Mouse (Mus musculus): ENCODE measurements around the gene Car3. TPM values are rescaled to one million over a fixed set of nuclear protein-coding genes. Genes with fewer than 3 reads are reported as not detected.
"Not testable (repeated sequence)": the region's sequence is repeated elsewhere in the genome, so short reads cannot be mapped to it uniquely, and the experiment has no call there.

The Car3 gene
- polyA plus RNA-seq (2015; fragmentation: Nextera tagmentation; extraction: Ambion mirVana) = 1.1 and 1.2 TPM in 2 replicates

DNA sequence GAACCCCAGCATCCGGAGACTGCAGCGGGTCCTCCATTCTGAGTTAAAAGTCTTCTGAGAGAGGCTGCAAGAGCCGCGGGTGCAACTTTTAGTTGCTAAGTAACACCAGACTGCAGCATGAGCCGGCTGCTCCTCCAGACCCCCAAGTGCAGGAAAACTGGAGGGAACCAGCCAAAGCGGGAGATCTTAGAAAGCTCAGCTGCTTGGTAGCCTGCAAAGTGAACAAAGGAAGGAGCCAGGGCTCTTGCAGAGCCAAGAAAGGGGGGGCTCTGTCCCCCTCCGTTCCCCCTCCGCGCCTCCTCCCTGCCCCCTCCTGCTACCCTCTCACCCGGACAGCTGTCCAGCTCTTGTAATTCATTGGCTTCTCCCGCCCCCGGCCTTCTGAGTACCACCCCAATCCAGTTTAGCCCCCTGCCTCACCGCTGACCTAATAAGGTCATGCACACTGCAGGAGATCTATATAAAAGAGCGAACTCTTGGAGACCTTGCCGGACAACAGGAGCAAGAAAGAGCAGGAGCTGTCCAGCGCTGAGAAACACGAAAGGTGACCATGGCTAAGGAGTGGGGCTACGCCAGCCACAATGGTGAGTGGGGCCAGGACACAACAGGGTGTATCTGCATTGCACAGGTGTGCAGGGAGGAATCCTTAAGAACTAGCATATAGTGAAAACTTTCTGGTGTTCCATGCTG is at the start of gene Car3:
Gene Car3 (plus strand): TSS at position 491 of the 690 bp plus-strand sequence.
- Histone ChIP-seq H3K4me1 (peaks cover 12% of the 10 kb centered on the region), H3K27ac (peak within 1 kb of the TSS; percentile 21; the same call in 1 of the 2 replicates), H3K4me2 (peak within 1 kb of the TSS; percentile 94), H3K4me3 (peak within 1 kb of the TSS; percentile 44), H3K9ac (peak within 1 kb of the TSS; percentile 50), H3K27me3 (replicated peaks) (no peaks in the 10 kb centered on the region), H3K9me3 (no peaks in the 10 kb centered on the region), H3K36me3 (replicated peaks) (no peaks in the 10 kb centered on the region)
- peak; percentile 95 for ATAC-seq (replicated peaks)
- 3% methylated on average over 18 of the region's 18 CpGs for WGBS

DNA sequence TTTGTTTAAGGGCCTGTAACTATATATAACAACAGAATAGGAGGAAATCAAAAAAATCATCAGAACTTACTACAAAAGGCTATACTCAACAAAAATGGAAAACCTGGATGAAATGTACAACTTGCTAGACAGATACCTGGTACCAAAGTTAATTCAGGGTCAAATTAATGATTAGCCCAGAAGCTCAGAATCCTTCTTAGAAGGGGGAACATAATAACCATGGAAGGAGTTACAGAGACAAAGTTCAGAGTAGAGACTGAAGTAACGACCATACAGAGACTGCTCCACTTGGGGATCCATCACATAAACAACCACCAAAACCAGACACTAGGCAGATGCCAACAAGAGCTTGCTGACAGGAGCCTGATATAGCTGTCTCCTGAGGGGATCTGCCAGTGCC is 47.9 kb upstream of the Car3 start:
- H3K36me3 ChIP-seq (replicated peaks); H3K4me2 ChIP-seq; H3K27ac ChIP-seq; ATAC-seq (replicated peaks); H3K9ac ChIP-seq; H3K4me1 ChIP-seq; H3K9me3 ChIP-seq; H3K4me3 ChIP-seq; H3K27me3 ChIP-seq (replicated peaks): not testable (repeated sequence)
- 89% methylated on average over 1 of the region's 1 CpGs for WGBS

DNA sequence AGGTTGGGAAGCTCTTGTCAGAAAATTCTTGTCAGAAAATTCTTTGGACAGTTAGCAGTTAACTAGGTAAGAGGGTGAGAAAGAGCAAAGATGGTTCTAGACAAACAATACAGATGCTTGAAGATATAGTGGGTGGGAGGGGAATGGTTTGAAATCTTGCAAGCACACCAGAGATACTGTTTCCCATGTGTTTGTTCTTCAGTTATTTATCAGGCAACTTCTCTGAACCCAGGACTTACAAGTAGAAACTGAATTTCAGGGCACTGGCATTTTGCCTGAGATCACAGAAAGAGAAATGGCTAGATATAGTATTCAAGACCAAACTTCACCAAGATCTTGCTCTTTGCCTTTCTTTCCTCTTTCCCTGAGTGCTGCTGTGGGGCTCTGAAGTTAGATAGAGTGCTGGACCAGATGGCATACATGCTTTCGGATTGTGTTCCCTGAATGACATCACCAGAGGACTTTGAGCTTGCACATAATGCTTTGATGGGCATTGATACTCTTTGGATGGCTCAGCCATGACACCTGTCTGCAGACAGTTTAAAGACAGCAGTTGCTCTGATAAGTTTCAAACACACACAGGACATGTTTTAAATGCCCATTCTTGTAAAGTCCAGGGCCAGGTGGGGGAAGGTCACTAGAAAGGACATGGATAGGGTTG is 43.3 kb upstream of the Car3 start:
- Histone ChIP-seq H3K4me2 (no peak overlapping the region), H3K27ac (no peak overlapping the region), H3K9ac (no peak overlapping the region), H3K4me3 (no peak overlapping the region), H3K4me1 (no peaks in the 10 kb centered on the region), H3K27me3 (replicated peaks) (no peaks in the 10 kb centered on the region), H3K36me3 (replicated peaks) (no peaks in the 10 kb centered on the region), H3K9me3 (no peaks in the 10 kb centered on the region)
- 78% methylated on average over 1 of the region's 1 CpGs for WGBS
- no peak for ATAC-seq (replicated peaks)

DNA sequence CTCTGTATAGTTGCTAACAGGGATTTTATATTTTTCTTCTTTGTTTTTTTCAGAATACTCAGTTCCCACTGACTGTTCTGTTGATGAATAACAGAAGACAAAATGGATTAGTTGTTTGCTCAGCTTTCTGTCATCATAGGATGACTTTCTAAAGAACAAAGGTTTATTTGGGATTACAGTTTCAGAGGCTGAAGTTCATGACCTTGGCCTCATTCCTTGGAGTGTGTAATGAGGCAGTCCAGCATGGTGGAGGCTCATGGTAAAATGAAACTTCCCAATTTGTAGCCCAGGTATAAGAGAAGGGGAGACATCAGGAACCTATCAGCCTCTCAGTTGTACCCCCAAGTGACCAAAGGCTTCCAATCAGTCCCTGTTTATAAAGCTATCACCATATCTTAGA is 34.4 kb upstream of the Car3 start:
- Histone ChIP-seq H3K9ac (no peak overlapping the region), H3K4me1 (no peaks in the 10 kb centered on the region), H3K4me3 (no peak overlapping the region), H3K9me3 (no peaks in the 10 kb centered on the region), H3K27me3 (replicated peaks) (no peaks in the 10 kb centered on the region), H3K27ac (no peak overlapping the region), H3K4me2 (no peak overlapping the region), H3K36me3 (replicated peaks) (no peaks in the 10 kb centered on the region)
- no peak for ATAC-seq (replicated peaks)

DNA sequence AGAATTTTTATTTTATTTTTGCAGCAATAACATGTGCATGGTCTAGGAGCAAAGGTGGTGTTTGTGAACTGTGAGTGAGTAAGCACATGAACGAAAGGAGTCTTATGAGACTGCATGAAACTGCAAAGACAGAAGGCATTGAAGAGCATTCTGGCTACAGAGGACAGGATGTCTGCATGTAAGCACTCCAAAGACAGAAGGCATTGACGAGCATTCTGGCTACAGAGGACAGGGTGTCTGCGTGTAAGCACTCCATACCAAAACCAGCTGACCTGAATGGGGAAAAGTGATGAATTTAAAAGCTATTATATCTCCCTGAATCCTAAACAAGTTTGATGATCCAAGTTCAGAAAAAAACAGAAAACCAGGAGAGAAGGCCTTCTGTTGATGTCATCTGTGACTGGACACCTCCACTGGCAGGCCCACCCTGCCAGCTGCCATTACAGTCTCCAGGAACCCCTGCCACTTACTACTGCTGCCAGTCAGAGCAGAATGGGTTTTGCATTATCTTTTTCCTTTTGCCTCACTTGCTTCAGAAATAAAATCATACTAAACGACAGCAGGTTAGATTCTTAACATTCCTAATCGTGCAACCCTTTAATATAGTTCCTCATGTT is 32.0 kb upstream of the Car3 start:
- Histone ChIP-seq H3K4me3 (no peak overlapping the region), H3K4me2 (no peak overlapping the region), H3K36me3 (replicated peaks) (no peaks in the 10 kb centered on the region), H3K9me3 (no peaks in the 10 kb centered on the region), H3K27ac (no peak overlapping the region), H3K9ac (no peak overlapping the region), H3K4me1 (no peaks in the 10 kb centered on the region), H3K27me3 (replicated peaks) (no peaks in the 10 kb centered on the region)
- no peak for ATAC-seq (replicated peaks)
- WGBS = 90% methylated on average over 5 of the region's 5 CpGs

DNA sequence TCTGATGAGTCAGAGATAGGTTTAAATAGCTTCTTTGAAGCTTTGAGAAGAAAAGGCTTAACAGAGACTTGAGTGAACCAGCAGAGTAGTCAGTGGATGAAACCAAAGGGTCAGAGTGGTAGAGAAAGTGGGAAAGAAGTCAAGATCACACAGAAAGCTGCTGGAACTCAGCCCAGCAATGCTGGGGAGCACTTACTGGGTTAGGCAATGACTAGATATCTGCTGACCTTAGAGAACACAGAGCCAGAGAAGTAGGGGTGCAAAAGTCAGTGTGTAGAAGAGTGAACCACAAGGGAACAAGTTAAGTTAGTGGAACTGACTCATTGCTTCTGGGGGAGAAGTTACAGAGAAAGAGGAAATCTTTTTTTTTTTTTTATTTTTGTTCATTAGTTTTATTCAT is 30.5 kb upstream of the Car3 start:
- Histone ChIP-seq H3K27me3 (replicated peaks) (no peaks in the 10 kb centered on the region), H3K27ac (no peak overlapping the region), H3K4me2 (no peak overlapping the region), H3K9me3 (no peaks in the 10 kb centered on the region), H3K36me3 (replicated peaks) (no peaks in the 10 kb centered on the region), H3K4me3 (no peak overlapping the region), H3K4me1 (no peaks in the 10 kb centered on the region), H3K9ac (no peak overlapping the region)
- no peak for ATAC-seq (replicated peaks)

DNA sequence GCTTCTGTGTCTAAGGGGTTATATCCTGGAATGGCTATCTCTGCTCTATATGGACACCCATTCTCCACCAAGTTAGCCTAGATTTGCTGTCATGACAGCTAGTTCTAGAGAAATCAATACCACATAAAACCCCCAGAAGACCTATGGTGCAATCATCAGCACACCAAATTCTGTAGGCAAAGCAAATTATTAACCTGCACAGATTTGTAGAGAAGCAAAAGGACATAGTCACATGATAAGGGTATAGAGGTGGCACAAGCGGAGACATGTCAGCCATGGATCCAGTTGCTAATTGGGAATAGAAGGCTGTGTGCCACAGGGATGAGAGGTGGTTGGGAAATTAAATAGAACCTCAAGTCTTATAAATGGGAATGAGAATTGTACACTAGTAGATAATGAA is 24.4 kb upstream of the Car3 start:
- Histone ChIP-seq H3K27me3 (replicated peaks) (no peaks in the 10 kb centered on the region), H3K36me3 (replicated peaks) (no peaks in the 10 kb centered on the region), H3K4me3 (no peak overlapping the region), H3K9ac (no peak overlapping the region), H3K27ac (no peak overlapping the region), H3K9me3 (no peaks in the 10 kb centered on the region), H3K4me1 (no peaks in the 10 kb centered on the region), H3K4me2 (no peak overlapping the region)
- no peak for ATAC-seq (replicated peaks)
- WGBS = 100% methylated on average over 1 of the region's 1 CpGs

DNA sequence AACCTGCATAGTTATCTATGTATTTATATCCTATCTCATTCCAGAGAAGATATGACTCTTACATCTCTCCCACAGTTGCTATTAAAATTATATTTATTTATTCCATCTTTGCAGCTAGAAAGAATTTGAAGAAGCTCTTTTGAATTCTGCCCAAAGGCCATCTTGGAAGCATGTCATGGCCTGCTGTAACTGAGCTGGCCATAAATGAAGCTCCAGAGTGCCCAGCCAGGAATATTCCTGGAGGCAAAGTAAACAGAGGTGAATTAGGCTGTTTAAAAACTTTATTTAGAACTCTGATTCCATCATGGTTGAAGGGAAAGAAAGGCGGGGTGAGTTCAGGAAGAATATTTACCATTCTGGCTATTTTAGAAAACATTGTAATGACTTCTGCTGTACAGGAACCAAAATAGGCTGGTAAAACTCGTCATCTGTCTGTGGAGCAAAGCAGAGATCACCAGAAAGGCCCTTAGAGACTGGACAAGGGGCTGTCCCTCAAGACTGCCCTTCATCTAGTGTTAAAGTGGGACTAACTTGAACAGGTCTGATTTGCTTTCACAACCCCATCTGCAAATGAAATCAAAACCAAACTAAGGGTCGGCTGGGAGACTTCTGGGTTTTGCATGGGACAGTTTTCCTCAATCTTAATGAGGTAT is 23.7 kb upstream of the Car3 start:
- Histone ChIP-seq H3K4me2 (no peak overlapping the region), H3K9ac (no peak overlapping the region), H3K27ac (no peak overlapping the region), H3K36me3 (replicated peaks) (no peaks in the 10 kb centered on the region), H3K4me3 (no peak overlapping the region), H3K9me3 (no peaks in the 10 kb centered on the region), H3K4me1 (no peaks in the 10 kb centered on the region), H3K27me3 (replicated peaks) (no peaks in the 10 kb centered on the region)
- no peak for ATAC-seq (replicated peaks)
- WGBS = 85% methylated on average over 3 of the region's 3 CpGs

DNA sequence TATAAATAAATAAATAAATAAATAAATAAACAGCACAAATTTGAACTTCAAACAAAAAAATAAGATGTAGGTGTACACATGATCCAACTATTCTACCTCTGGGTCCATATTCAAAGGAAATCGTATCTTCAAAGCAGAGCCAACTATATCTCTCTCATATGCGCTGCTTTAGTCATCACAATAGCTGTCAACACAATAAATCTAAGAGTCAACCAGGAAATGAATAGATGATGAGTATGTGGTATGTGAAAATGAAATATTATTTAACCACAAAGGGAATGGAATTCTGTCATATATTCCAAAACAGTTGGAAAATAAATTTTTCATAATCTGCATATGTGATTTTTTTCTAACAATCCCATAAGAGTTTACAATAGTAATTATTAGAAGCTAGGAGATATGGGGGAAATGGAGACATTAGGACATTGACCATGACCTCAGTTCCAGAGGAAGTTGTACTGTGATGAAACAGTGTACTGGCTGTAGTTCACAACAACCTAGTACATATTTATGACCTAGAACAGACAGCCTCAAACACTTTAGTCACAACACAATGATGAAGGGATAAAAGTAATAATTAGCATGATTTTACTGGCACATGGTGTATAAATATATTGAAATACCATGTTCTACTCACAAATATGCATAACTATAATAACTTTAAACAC is 14.6 kb upstream of the Car3 start:
- ATAC-seq (replicated peaks) = no peak
- H3K9ac ChIP-seq = no peak overlapping the region
- H3K4me1 ChIP-seq = no peaks in the 10 kb centered on the region
- WGBS = 89% methylated on average over 2 of the region's 2 CpGs
- H3K27me3 ChIP-seq (replicated peaks) = no peaks in the 10 kb centered on the region
- no peak overlapping the region for H3K4me2 ChIP-seq
- no peak overlapping the region for H3K27ac ChIP-seq
- H3K9me3 ChIP-seq = no peaks in the 10 kb centered on the region
- H3K4me3 ChIP-seq = no peak overlapping the region
- no peaks in the 10 kb centered on the region for H3K36me3 ChIP-seq (replicated peaks)

DNA sequence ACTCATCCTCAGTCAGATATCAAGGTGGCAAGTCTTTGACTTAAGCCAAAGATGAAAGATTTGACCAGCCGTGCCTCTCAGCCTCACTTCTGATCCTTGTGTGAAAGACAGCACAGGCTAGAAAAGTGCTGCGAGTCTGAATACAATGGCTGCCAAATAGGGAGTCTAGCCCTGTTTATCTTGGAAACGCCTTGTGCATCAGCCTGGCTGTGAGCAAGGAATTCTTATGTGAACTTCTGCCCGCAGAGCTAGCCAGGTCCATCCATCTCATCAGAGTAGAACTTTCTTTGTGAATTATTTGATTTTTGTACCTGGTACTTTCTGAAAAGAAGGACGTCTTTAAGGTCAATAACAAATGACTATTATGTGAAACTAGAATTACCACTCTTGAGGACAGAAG is 9.3 kb upstream of the Car3 start:
- Histone ChIP-seq H3K9me3 (no peaks in the 10 kb centered on the region), H3K4me1 (no peaks in the 10 kb centered on the region), H3K4me3 (no peak overlapping the region), H3K9ac (no peak overlapping the region), H3K27me3 (replicated peaks) (no peaks in the 10 kb centered on the region), H3K27ac (no peak overlapping the region), H3K4me2 (no peak overlapping the region), H3K36me3 (replicated peaks) (no peaks in the 10 kb centered on the region)
- no peak for ATAC-seq (replicated peaks)
- WGBS = 66% methylated on average over 5 of the region's 5 CpGs

DNA sequence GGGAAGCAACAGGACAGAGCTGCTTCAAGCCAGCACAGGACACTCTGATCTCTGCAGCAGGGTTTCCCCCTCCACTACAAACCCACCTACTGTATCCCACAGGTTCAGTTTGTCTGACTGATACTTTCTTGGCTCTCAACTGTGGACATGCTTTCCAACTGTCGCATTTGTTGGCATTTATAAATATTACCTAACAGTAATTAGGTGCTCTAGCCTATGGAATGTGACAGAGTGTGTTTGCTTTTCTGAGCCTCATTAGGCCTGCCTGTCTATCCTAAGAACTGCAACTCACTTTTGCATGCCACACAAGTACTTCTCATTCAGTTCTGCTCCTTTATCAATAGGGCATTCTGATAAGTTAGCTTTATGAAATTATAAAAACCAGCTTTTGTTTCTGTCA is 8.9 kb upstream of the Car3 start:
- no peaks in the 10 kb centered on the region for H3K4me1 ChIP-seq
- no peak overlapping the region for H3K4me3 ChIP-seq
- H3K4me2 ChIP-seq = no peak overlapping the region
- H3K9me3 ChIP-seq = no peaks in the 10 kb centered on the region
- no peaks in the 10 kb centered on the region for H3K36me3 ChIP-seq (replicated peaks)
- ATAC-seq (replicated peaks) = no peak
- H3K27ac ChIP-seq = no peak overlapping the region
- H3K27me3 ChIP-seq (replicated peaks) = no peaks in the 10 kb centered on the region
- 66% methylated on average over 1 of the region's 1 CpGs for WGBS
- H3K9ac ChIP-seq = no peak overlapping the region

DNA sequence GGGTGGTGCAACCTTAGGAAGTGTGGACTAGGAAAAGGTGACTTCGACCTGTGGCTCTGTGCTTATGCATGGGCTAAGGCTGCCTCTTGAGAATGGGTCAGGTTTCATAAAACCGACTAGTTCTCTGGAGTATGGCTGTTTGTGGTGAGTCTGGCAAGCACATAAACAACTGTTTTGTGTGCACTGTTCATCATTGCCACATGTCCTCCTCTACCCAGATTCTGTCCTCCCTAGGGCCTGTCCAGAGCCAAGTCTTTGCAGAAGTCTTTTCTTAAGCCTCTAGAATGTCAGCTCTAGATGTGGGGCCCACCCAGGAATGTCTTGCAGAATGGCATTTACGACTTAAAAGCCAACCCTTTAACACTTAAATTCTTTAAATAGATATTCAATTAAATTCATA is 5.4 kb upstream of the Car3 start:
- H3K27me3 ChIP-seq (replicated peaks) = no peaks in the 10 kb centered on the region
- H3K4me3 ChIP-seq = no peak overlapping the region
- 91% methylated on average over 3 of the region's 3 CpGs for WGBS
- ATAC-seq (replicated peaks) = no peak
- H3K9ac ChIP-seq = no peak overlapping the region
- H3K4me2 ChIP-seq = no peak overlapping the region
- H3K27ac ChIP-seq = no peak overlapping the region
- peaks cover 6% of the 10 kb centered on the region; the same call in 1 of the 2 replicates for H3K4me1 ChIP-seq
- no peaks in the 10 kb centered on the region for H3K9me3 ChIP-seq
- no peaks in the 10 kb centered on the region for H3K36me3 ChIP-seq (replicated peaks)
